Mouse (Mus musculus) brain, embryonic 14.5 days (tissue): Measurements from ENCODE around the gene Ern2. TPM values are rescaled to one million over a fixed set of nuclear protein-coding genes. Genes with fewer than 3 reads are reported as not detected.

Experiments used
- DNase-seq: peaks from one replicate; pipeline ENCODE4 v3.0.0-alpha.2; 2011; ENCODE audit warnings: low read depth
- CTCF ChIP-seq: fragments of 200-500 bp; IDR thresholded peaks from 2 replicates; pipeline ENCODE4 v1.5.1; 2012; ENCODE audit warnings: inconsistent platforms, mild to moderate bottlenecking, moderate library complexity, borderline replicate concordance; ENCODE audit not compliant: insufficient read depth, insufficient read length; ENCODE audit errors: extremely low read depth
- POLR2A ChIP-seq: fragments of 200-500 bp; IDR thresholded peaks from 2 replicates; pipeline ENCODE4 v1.6.1; 2012; ENCODE audit warnings: mild to moderate bottlenecking, inconsistent platforms, borderline replicate concordance; ENCODE audit not compliant: poor library complexity, insufficient read depth, insufficient read length, severe bottlenecking; ENCODE audit errors: extremely low read depth
- polyA plus RNA-seq: library from polyadenylated mRNA; depleted of rRNA; stranded (reverse); fragments of >200 nt; gene quantifications from 2 replicates; pipeline ENCODE4 v1.2.3, GENCODE M21; 2012; rRNA removed

Gene Ern2
- polyA plus RNA-seq, 1 experiment = 1.9 TPM

GRCm38 (mm10) chr7:122125636-122126035, 60.4 kb downstream of the Ern2 start:
- DNase-seq = no peak

GRCm38 (mm10) chr7:122123518-122123917, 62.5 kb downstream of the Ern2 start:
- no peak for TF ChIP-seq CTCF
- TF ChIP-seq POLR2A = no peak
- DNase-seq = no peak

More at GRCm38 (mm10) chr7:122125636-122126035, 60.4 kb downstream of the Ern2 start:
- TF ChIP-seq CTCF (peak; percentile 39; the same call in 1 of the 2 replicates), POLR2A (no peak)

Other genes with a start within 250 kb of the Ern2 start
- gene Cog7, start 204.5 kb downstream of the Ern2 start, polyA plus RNA-seq = 12.4 and 18.3 TPM in 2 replicates
- gene Gga2, start 165.0 kb downstream of the Ern2 start, polyA plus RNA-seq = 83.7 and 101 TPM in 2 replicates
- gene Ubfd1, start 119.0 kb downstream of the Ern2 start, polyA plus RNA-seq = 77.7 and 89.6 TPM in 2 replicates
- 9.8 and 11.0 TPM in 2 replicates for gene Ears2, start 118.9 kb downstream of the Ern2 start, polyA plus RNA-seq
- gene Ndufab1, start 84.3 kb downstream of the Ern2 start, polyA plus RNA-seq = 127 and 146 TPM in 2 replicates
- 4.7 and 7.4 TPM in 2 replicates for gene Palb2, start 53.2 kb downstream of the Ern2 start, polyA plus RNA-seq
- gene Dctn5, start 53.2 kb downstream of the Ern2 start, polyA plus RNA-seq = 128 and 138 TPM in 2 replicates
- gene Plk1, start 26.8 kb downstream of the Ern2 start, polyA plus RNA-seq = 28.6 and 40.6 TPM in 2 replicates
- gene Chp2, start 33.3 kb upstream of the Ern2 start, polyA plus RNA-seq = 1.5 and 1.9 TPM in 2 replicates
- gene Prkcb, start 102.5 kb upstream of the Ern2 start, polyA plus RNA-seq = 44.9 and 74.2 TPM in 2 replicates